In genomic region chr14:51101284-51101683, GRCm38 (mm10) we compare ENCODE assay signal across 37 mouse cellular contexts. TPM values are rescaled to one million over a fixed set of nuclear protein-coding genes. Genes with fewer than 3 reads are reported as not detected.
DNase-seq lines count a peak whose midpoint lies in the region; ATAC-seq and TF ChIP-seq lines count a peak whose summit lies in the region.
"Had no signal": no experiment of that assay in that cellular context is flagged by ENCODE, and none has a peak within 500 bp of the region (broad histone marks: within the 10 kb centered on the region; RNA-seq: fewer than 3 reads in every experiment).

No protein-coding gene starts in this region.

- 24% methylated on average over 9 of the region's 9 CpGs for WGBS in liver, adult 2 months
- WGBS in liver, postnatal 0 days (ENCODE audit: insufficient replicate concordance) = 73% methylated on average over 9 of the region's 9 CpGs

- in situ Hi-C loops in ES-E14 (cut with MboI; ENCODE audit: low sequenced_read_pairs in 2 of 2, unreplicated experiment in 2 of 2) = no loop called here

- H3K4me1 ChIP-seq in liver, adult 2 months (ENCODE audit: control insufficient read depth, insufficient read depth, low read length) = peaks cover 6% of the 10 kb centered on the region; the same call in 1 of the 2 replicates
- H3K4me1 ChIP-seq in liver, postnatal 0 days (ENCODE audit: insufficient read depth) = no peaks in the 10 kb centered on the region; the same call in 1 of the 2 replicates
- no peaks in the 10 kb centered on the region for H3K4me1 ChIP-seq in ES-E14 (ENCODE audit: control insufficient read depth in 2 of 2, insufficient read depth in 2 of 2, low read length in 2 of 2, poor library complexity in 1 of 2)
- H3K4me1 ChIP-seq: embryonic facial prominence, embryonic 15.5 days; heart, embryonic 10.5 days; heart, embryonic 13.5 days; hindbrain, embryonic 10.5 days; hindbrain, embryonic 13.5 days; intestine, embryonic 15.5 days had no signal

- H3K9ac ChIP-seq in liver, adult 2 months (ENCODE audit: low read depth, low read length) = no peak overlapping the region
- H3K9ac ChIP-seq in liver, postnatal 0 days (replicated peaks) = no peak overlapping the region
- no peak overlapping the region for H3K9ac ChIP-seq in ES-E14 (ENCODE audit: insufficient read depth, low read depth, low read length, poor library complexity, severe bottlenecking)
- H3K9ac ChIP-seq: embryonic facial prominence, embryonic 15.5 days; forebrain, postnatal 0 days; heart, embryonic 13.5 days; hindbrain, embryonic 13.5 days; intestine, embryonic 15.5 days had no signal

- no peak overlapping the region for H3K27ac ChIP-seq in liver, adult 2 months (replicated peaks; ENCODE audit: insufficient read depth, low read depth, low read length)
- no peak overlapping the region for H3K27ac ChIP-seq in liver, postnatal 0 days (ENCODE audit: low read depth)
- H3K27ac ChIP-seq in ES-E14 (ENCODE audit: insufficient read depth, low read depth, low read length, poor library complexity, severe bottlenecking) = no peak overlapping the region
- H3K27ac ChIP-seq: embryonic facial prominence, embryonic 15.5 days; gastrocnemius, adult 2 months; heart, embryonic 10.5 days; heart, embryonic 13.5 days; hindbrain, embryonic 10.5 days; hindbrain, embryonic 13.5 days; intestine, embryonic 15.5 days had no signal

- ATAC-seq in liver, postnatal 0 days = no peak
- ATAC-seq: activated CD4-positive, CD25-positive, alpha-beta regulatory T cell, adult 4 months; forebrain, embryonic 14.5 days; forebrain, postnatal 0 days; hindbrain, embryonic 16.5 days; intestine, embryonic 15.5 days had no signal

- TF ChIP-seq POLR2A in liver, adult 2 months (IDR thresholded peaks at IDR 0.05; ENCODE audit: extremely low read depth, insufficient read depth, low read length) = no peak

- no peak for TF ChIP-seq CTCF in liver, adult 2 months (IDR thresholded peaks at IDR 0.05; ENCODE audit: low read depth, low read length)
- TF ChIP-seq CTCF in liver, postnatal 0 days (IDR thresholded peaks at IDR 0.05; ENCODE audit: low read depth) = no peak

- no peak for TF ChIP-seq EP300 in liver, postnatal 0 days (IDR thresholded peaks at IDR 0.05; ENCODE audit: low read depth)

- DNase-seq in heart, adult 11 months = peak; percentile 89
- DNase-seq in heart, postnatal 25 days (ENCODE audit: low spot score) = no peak
- peak; percentile 79 for DNase-seq in liver, adult 2 months (ENCODE audit: extremely low read depth, low read depth, low spot score)
- DNase-seq in liver, postnatal 0 days = no peak
- DNase-seq in ES-E14 (ENCODE audit: low read depth, low spot score) = no peak
- DNase-seq in right cerebral cortex, postnatal 10 days (ENCODE audit: low spot score in 2 of 2) = no peak
- DNase-seq: adrenal gland, adult 8-10 months; adrenal gland, postnatal 25 days; B cell, adult 2 months; cerebellum, adult 11-12 months; cerebellum, adult 8-10 months; cerebellum, postnatal 10 days; cerebellum, postnatal 36 days; embryo, embryonic 11 days; forebrain, postnatal 0 days; gastrocnemius, adult 2 months; gastrocnemius, postnatal 14 days; heart, adult 18-20 months; heart, postnatal 36 days had no signal

- no peaks in the 10 kb centered on the region for H3K27me3 ChIP-seq in liver, adult 2 months (ENCODE audit: control insufficient read depth, insufficient read depth, low read length)
- H3K27me3 ChIP-seq in liver, postnatal 0 days (ENCODE audit: insufficient read depth, low read length) = no peaks in the 10 kb centered on the region
- H3K27me3 ChIP-seq: CH12.LX; embryonic facial prominence, embryonic 15.5 days; heart, embryonic 13.5 days; hindbrain, embryonic 13.5 days; intestine, embryonic 15.5 days had no signal

- H3K36me3 ChIP-seq in liver, adult 2 months (ENCODE audit: control insufficient read depth, insufficient read depth, low read length) = peaks cover 28% of the 10 kb centered on the region
- 0 out of 2 replicates have a peak, but pooled peaks cover 3% of the 10 kb centered on the region for H3K36me3 ChIP-seq in liver, postnatal 0 days (replicated peaks; ENCODE audit: insufficient read depth, low read length)
- H3K36me3 ChIP-seq in ES-E14 (ENCODE audit: control insufficient read depth, insufficient read depth, low read length, poor library complexity, severe bottlenecking) = no peaks in the 10 kb centered on the region
- H3K36me3 ChIP-seq: embryonic facial prominence, embryonic 15.5 days; heart, embryonic 10.5 days; hindbrain, embryonic 10.5 days; intestine, embryonic 15.5 days had no signal

- H3K79me2 ChIP-seq in liver, adult 2 months (ENCODE audit: control insufficient read depth, insufficient read depth, low read length) = peaks cover 5% of the 10 kb centered on the region; the same call in 1 of the 2 replicates

- H3K4me2 ChIP-seq in liver, postnatal 0 days (ENCODE audit: low read depth, low read length) = no peak overlapping the region
- H3K4me2 ChIP-seq: embryonic facial prominence, embryonic 15.5 days; heart, embryonic 13.5 days; hindbrain, embryonic 13.5 days; intestine, embryonic 15.5 days had no signal

- no peak overlapping the region for H3K4me3 ChIP-seq in liver, adult 2 months (ENCODE audit: insufficient read depth, low read depth, low read length)
- H3K4me3 ChIP-seq in liver, postnatal 0 days (ENCODE audit: low read depth, low read length) = no peak overlapping the region
- no peak overlapping the region for H3K4me3 ChIP-seq in ES-E14 (ENCODE audit: insufficient read depth in 1 of 2, low read depth in 1 of 2, low read length in 2 of 2, poor library complexity in 1 of 2, severe bottlenecking in 1 of 2)
- H3K4me3 ChIP-seq: embryonic facial prominence, embryonic 15.5 days; gastrocnemius, adult 2 months; heart, embryonic 10.5 days; heart, embryonic 13.5 days; hindbrain, embryonic 10.5 days; hindbrain, embryonic 13.5 days; intestine, embryonic 15.5 days had no signal

- H3K9me3 ChIP-seq in liver, postnatal 0 days (ENCODE audit: low read length) = no peaks in the 10 kb centered on the region
- no peaks in the 10 kb centered on the region for H3K9me3 ChIP-seq in ES-E14 (ENCODE audit: control insufficient read depth, insufficient read depth, low read depth, low read length)
- H3K9me3 ChIP-seq: embryonic facial prominence, embryonic 15.5 days; heart, embryonic 10.5 days; heart, embryonic 13.5 days; hindbrain, embryonic 10.5 days; hindbrain, embryonic 13.5 days; intestine, embryonic 15.5 days had no signal

- intact Hi-C loops in heart, postnatal 25 days (cut with DNase I) = loop anchor here (5.0 kb wide), 2 partner anchors 141 to 381 kb away; no protein-coding TSS in a partner anchor

TF ChIP-seq in ES-E14, 5 proteins besides CTCF, POLR2A, EP300 and RAD21:
- no peak for TF ChIP-seq CHD2 (IDR thresholded peaks at IDR 0.05; ENCODE audit: low read depth, low read length)
- peak; percentile 54 for TF ChIP-seq MAFK (IDR thresholded peaks at IDR 0.05; ENCODE audit: insufficient read depth, low read depth, low read length)

RNA-seq across cellular contexts. Expression of gene Ang, which starts 10.3 kb away (rescaled TPM):
- 1 to 10 TPM; 6.2 to 7.7 TPM for total RNA-seq in heart, postnatal 25 days (2021)
- total RNA-seq in liver, adult 2 months (2014; rRNA removed) = 224 and 249 TPM in 2 replicates
- 541 and 671 TPM in 2 replicates for polyA plus RNA-seq in liver, adult 2 months (2012; rRNA removed)
- 85.3 and 131 TPM in 2 replicates for polyA plus RNA-seq in liver, postnatal 0 days (2015; fragmentation: Nextera tagmentation; extraction: Ambion mirVana)
- total RNA-seq in ES-E14 (2012; rRNA removed) = 1.2 and 1.4 TPM in 2 replicates
- total RNA-seq: MEL had no signal

RNA-seq across cellular contexts. Expression of gene Rnase4, which starts 10.4 kb away (rescaled TPM):
- 10 to 100 TPM; 50.0 to 53.8 TPM for total RNA-seq in heart, postnatal 25 days (2021)
- 1,910 and 2,134 TPM in 2 replicates for total RNA-seq in liver, adult 2 months (2014; rRNA removed)
- polyA plus RNA-seq in liver, adult 2 months (2012; rRNA removed) = 1,816 and 2,115 TPM in 2 replicates
- polyA plus RNA-seq in liver, postnatal 0 days (2015; fragmentation: Nextera tagmentation; extraction: Ambion mirVana) = 221 and 337 TPM in 2 replicates
- 2.5 and 10.3 TPM in 2 replicates for total RNA-seq in ES-E14 (2012; rRNA removed)
- total RNA-seq: MEL had no signal

RNA-seq across cellular contexts. Expression of gene Eddm3b, which starts 12.9 kb away (rescaled TPM):
- total RNA-seq in heart, postnatal 25 days (2021) = not detected
- total RNA-seq in liver, adult 2 months (2014; rRNA removed) = not detected in 2 replicates
- polyA plus RNA-seq in liver, adult 2 months (2012; rRNA removed) = not detected in 2 replicates
- polyA plus RNA-seq in liver, postnatal 0 days (2015; fragmentation: Nextera tagmentation; extraction: Ambion mirVana) = 0.07 TPM in 2 replicates
- not detected in 2 replicates for total RNA-seq in ES-E14 (2012; rRNA removed)
- total RNA-seq: adrenal gland, adult 8-10 months; adrenal gland, postnatal 25 days; CH12.LX; forebrain, postnatal 0 days; gastrocnemius, adult 2 months; gastrocnemius, postnatal 14 days; gastrocnemius, postnatal 4 days; heart, adult 18-20 months; heart, postnatal 36 days; MEL had no signal
- polyA plus RNA-seq: activated CD4-positive, CD25-positive, alpha-beta regulatory T cell, adult 4 months; brain, embryonic 14.5 days; cortical plate, adult 2 months; embryonic facial prominence, embryonic 11.5 days; embryonic facial prominence, embryonic 15.5 days; forebrain, embryonic 11.5 days; forebrain, embryonic 14.5 days; frontal cortex, adult 2 months; heart, embryonic 13.5 days; heart, postnatal 0 days; hindbrain, embryonic 10.5 days; hindbrain, embryonic 13.5 days; hindbrain, embryonic 16.5 days; intestine, embryonic 15.5 days had no signal

RNA-seq across cellular contexts. Expression of gene Rnase6, which starts 22.4 kb away (rescaled TPM):
- total RNA-seq in heart, postnatal 25 days (2021) = under 1 TPM in 1 of 2 experiments, not detected in 1; 0.73 TPM
- 1.1 and 1.2 TPM in 2 replicates for total RNA-seq in liver, adult 2 months (2014; rRNA removed)
- 0.57 and 1.0 TPM in 2 replicates for polyA plus RNA-seq in liver, adult 2 months (2012; rRNA removed)
- polyA plus RNA-seq in liver, postnatal 0 days (2015; fragmentation: Nextera tagmentation; extraction: Ambion mirVana) = 6.3 and 7.5 TPM in 2 replicates
- not detected in 2 replicates for total RNA-seq in ES-E14 (2012; rRNA removed)
- polyA plus RNA-seq: embryonic facial prominence, embryonic 11.5 days; forebrain, embryonic 11.5 days; hindbrain, embryonic 10.5 days had no signal

RNA-seq across cellular contexts. Expression of gene Olfr750, which starts 27.0 kb away (rescaled TPM):
- not detected for total RNA-seq in heart, postnatal 25 days (2021)
- not detected in 2 replicates for total RNA-seq in liver, adult 2 months (2014; rRNA removed)
- not detected in 2 replicates for polyA plus RNA-seq in liver, adult 2 months (2012; rRNA removed)
- not detected in 2 replicates for polyA plus RNA-seq in liver, postnatal 0 days (2015; fragmentation: Nextera tagmentation; extraction: Ambion mirVana)
- total RNA-seq in ES-E14 (2012; rRNA removed) = not detected in 2 replicates
- total RNA-seq: adrenal gland, adult 8-10 months; adrenal gland, postnatal 25 days; CH12.LX; forebrain, postnatal 0 days; gastrocnemius, adult 2 months; gastrocnemius, postnatal 14 days; gastrocnemius, postnatal 4 days; heart, adult 18-20 months; heart, postnatal 36 days; MEL had no signal
- polyA plus RNA-seq: activated CD4-positive, CD25-positive, alpha-beta regulatory T cell, adult 4 months; brain, embryonic 14.5 days; cortical plate, adult 2 months; embryonic facial prominence, embryonic 11.5 days; embryonic facial prominence, embryonic 15.5 days; forebrain, embryonic 11.5 days; forebrain, embryonic 14.5 days; frontal cortex, adult 2 months; heart, embryonic 10.5 days; heart, embryonic 13.5 days; heart, postnatal 0 days; hindbrain, embryonic 13.5 days; intestine, embryonic 15.5 days had no signal

Comparison
In these comparisons a context has a peak if more than half of its experiments do, and no peak if none do; other contexts are left out.
1. DNase-seq: peak in heart, adult 11 months (single experiment) and liver, adult 2 months (single experiment); none in heart, postnatal 25 days (single experiment), liver, postnatal 0 days (single experiment), ES-E14 (single experiment) and right cerebral cortex, postnatal 10 days (0 of 2).
2. RNA of gene Ang, which starts 10.3 kb away (total RNA-seq): 224 to 249 TPM in liver, adult 2 months; 6.2 to 7.7 TPM in heart, postnatal 25 days and 1.2 to 1.4 TPM in ES-E14; every median in the first group is over 10 times any median in the second.
3. RNA of gene Rnase4, which starts 10.4 kb away (total RNA-seq): 1,910 to 2,134 TPM in liver, adult 2 months; 50.0 to 53.8 TPM in heart, postnatal 25 days and 2.5 to 10.3 TPM in ES-E14; every median in the first group is over 10 times any median in the second.